Mouse (Mus musculus): ENCODE data around the gene Hoxb9.

Gene Hoxb9

GRCm38 (mm10) chr11:96270996-96271540 is at the start of gene Hoxb9:
Hoxb9 (plus strand) TSS chr11:96271457.
- in situ Hi-C loops (cut with MboI), result no loop called here

GRCm38 (mm10) chr11:96223813-96224212 is 47.4 kb upstream of the Hoxb9 start:
- in situ Hi-C loops (cut with MboI), result no loop called here

- in situ Hi-C loops (cut with MboI), result no loop called here
These were observed 43.6 kb upstream of the Hoxb9 start for GRCm38 (mm10) chr11:96227676-96228075.

DNA sequence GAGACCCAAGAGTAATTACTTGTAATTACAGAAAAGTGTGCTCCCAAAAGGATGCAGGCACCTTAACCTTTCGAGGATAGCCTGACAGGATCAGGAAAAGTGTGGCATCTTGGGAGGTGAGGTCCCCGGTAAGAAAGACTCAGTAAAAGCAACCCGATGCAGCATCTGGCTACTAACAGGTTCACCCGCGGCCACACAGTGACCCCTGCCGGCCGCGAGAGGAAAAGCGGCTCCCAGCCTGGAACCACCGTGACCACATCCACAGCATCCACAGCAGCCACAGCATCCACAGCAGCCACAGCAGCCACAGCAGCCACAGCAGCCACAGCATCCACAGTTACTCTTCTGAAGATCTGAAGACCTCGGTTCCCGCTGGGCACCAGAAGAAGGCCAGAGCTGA is 36.4 kb upstream of the Hoxb9 start:
- in situ Hi-C loops (cut with MboI), result no loop called here

DNA sequence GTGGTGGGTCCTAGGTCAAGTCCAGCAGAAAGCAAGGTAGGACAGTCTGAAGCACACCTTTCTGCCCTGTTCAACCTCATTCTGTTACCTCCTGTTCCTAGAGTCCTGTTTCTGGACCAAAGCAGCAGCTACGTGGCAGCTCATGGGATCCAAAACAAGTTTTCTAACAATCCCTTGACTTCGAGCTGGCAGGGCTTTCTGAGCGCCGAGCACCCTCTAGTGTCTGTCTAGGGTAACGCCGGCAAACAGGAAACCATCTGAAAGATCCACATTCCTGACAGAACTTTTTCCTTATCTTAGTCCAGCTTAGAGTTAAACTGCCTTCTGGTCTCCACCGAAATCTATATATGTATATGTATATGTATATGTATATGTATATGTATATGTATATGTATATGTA is 31.0 kb upstream of the Hoxb9 start:
- in situ Hi-C loops (cut with MboI), result no loop called here

- in situ Hi-C loops (cut with MboI), result no loop called here
These were observed 20.4 kb upstream of the Hoxb9 start for GRCm38 (mm10) chr11:96250901-96251300.

DNA sequence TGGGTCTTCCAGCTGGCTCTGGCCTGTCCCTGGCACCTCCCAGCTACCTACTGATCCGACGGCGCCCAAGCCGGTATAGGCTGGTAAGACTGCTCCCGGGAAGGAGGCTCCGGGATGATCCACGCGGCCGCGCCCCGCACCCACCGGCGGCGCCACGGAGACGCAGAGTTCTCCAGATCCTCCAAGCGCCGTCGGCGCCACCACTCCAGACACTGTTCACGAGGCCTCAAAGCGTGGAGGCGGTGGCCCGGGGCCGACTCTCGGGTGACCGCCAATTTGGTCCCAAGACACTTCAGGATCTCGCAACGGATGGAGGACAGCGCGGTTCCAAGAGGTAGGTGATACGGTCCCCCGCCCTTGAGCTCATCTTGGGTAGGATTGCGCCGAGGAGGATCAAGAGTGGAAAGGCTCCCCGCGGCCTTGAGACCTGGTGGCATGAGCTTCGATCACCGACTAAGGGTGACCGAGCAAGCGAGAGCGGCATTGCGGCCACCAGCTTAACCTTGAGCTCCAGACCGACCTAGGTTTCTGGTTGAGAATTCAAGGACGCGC is 19.7 kb upstream of the Hoxb9 start:
- in situ Hi-C loops (cut with MboI), result no loop called here

GRCm38 (mm10) chr11:96252541-96253120 is 18.6 kb upstream of the Hoxb9 start:
- in situ Hi-C loops (cut with MboI), result no loop called here

DNA sequence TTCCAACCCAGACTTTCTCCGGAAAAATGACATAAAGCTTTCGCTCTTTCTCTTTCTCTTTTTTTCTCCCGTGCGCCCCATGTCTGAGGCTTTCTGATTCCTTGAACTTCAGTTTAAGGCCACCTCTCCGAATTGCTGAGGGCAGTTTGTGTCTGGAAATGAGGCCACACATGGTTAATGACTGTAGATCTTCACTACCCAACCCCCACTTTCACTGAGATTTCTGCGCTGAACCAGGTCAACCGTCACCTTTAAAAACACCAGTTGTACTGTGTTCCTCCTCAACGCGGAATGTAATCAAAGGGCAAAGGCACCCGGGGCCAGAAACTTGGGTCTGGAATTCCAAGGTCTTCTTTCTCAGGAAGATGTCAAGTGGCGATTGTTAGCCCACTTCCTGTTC is 17.0 kb upstream of the Hoxb9 start:
- in situ Hi-C loops (cut with MboI), result no loop called here

DNA sequence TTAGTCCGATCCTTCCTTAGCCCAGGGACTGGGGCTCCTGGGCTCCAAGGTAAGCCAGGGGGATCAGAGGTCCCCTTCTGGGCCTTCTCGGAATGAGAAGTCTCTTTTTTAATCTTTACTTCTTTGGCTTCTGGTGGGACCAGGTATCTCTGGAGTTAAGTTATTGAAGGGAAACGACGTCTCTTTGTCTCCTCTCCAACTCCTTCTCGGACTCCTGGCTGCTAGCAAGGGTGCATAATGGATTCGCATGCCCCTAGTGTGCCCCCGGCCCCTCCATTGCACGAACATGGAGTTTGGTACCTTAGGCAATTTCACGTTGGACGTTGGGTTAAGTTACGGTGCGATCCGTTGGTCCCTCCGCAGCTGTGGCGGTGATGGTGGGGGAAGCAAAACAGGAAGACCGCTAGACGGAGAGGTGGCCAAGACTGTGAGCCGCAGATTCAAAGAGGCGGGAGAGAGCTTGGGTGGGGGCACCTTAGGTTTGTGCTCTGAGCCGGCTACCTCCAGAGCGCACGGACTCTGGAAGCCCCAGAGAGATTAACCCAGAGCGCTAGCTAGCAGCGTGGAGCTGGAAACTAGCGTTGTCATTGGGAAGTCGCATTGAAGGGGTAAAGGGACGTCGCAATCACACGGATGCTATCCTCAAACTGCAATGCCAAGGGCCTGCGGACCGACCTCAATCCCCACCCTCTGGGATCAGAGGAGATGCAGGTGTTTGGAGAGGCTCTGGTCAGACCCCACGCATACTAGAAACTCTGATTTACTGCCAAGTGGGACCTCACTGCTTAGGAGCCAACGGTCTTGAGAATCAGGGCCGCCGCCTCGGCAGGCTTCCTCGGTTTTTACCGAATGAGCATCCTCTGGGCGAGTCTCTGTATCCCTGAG is 15.9 kb upstream of the Hoxb9 start:
- in situ Hi-C loops (cut with MboI), result no loop called here

DNA sequence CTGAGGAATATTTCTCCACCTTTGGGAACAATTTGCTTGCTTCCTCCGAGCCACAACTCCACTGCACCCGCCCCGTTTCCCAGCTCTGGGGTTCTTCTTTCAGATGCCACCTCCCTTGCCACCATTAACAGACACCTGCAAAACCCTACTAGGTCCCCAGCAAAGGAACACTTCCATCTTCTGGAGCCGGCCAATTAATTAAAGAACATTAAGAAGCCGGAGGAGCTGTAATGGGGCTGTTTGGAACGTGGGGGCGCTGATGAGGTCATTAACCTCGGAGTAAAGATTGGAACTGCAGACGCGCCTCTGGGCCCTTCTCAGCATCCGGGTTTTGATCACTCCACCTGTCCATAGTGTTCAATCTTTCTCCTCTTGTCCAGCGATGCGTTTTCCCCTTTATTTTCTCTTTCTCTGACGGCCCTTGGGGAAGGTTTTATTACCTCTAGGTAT is 15.2 kb upstream of the Hoxb9 start:
- in situ Hi-C loops (cut with MboI), result no loop called here

DNA sequence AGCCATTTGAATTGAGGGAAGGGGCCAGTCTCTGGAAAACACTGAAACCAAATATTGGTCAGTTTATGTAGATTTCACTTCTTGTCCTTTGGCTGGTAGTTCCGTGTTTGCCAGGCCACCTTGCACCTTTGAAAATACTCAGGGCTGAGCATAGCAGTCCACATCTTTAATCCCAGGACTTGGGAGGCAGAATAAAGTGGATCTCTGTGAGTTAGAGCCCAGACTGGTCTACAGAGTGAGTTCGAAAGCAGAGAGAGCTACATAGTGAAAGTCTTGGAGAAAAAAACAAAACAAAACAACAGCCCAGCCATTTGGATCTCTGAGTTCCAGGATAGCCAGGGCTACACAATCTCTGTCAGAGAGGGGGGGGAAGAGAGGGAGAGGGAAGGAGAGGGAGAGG is 14.1 kb upstream of the Hoxb9 start:
- in situ Hi-C loops (cut with MboI), result no loop called here

DNA sequence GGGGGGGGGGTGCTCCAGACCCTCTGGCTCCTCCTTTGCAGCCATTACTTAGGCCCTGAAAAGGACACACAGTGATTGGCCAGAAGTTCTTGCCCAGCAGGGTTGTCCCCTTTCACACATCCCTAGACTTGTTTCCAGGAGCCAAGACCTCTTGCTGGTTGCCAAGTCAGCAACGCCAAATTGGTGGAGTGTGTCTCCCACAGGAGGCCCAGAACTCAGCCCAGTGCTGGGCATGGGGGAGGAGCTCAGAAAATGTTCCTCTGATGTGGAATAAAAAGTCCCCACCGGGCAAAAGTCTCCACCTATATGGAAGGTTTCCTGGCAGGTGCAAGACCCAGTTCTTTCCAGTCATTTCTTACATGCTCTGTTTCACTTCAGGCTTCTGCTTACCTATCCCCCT is 12.2 kb upstream of the Hoxb9 start:
- in situ Hi-C loops (cut with MboI), result no loop called here

GRCm38 (mm10) chr11:96259511-96259910 is 11.7 kb upstream of the Hoxb9 start:
- in situ Hi-C loops (cut with MboI), result no loop called here

DNA sequence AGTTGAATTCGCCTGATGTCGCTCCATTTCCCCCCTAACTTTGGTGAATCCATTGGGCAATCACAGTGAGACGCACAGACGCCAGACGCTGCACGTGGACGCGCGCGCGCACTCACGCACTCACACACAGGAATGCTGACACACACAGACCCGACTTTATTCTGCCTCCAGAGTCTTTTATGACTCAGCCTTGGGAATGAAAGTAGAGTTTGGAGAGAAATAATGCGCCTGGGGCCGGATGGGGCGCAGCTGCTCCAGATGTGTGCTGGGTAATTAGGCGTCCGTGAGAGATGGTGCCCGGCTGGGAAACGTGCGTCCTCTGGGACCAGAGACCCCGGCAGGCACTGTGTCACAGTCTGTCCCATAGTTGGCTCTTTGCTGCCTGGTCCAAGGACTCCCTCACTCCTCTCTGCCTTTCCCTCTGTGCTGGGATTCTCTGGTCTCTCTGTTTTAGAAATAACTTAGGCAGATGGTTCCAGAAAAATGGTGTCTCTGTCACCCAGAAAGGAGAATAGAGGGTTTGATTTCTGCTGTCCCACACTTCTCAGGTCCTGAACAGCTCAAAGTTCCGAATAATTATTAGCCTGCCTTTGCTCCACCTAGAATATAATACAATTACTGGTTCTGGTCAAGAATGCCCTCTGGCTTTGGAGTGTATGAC is 10.8 kb upstream of the Hoxb9 start:
- in situ Hi-C loops (cut with MboI), result no loop called here

DNA sequence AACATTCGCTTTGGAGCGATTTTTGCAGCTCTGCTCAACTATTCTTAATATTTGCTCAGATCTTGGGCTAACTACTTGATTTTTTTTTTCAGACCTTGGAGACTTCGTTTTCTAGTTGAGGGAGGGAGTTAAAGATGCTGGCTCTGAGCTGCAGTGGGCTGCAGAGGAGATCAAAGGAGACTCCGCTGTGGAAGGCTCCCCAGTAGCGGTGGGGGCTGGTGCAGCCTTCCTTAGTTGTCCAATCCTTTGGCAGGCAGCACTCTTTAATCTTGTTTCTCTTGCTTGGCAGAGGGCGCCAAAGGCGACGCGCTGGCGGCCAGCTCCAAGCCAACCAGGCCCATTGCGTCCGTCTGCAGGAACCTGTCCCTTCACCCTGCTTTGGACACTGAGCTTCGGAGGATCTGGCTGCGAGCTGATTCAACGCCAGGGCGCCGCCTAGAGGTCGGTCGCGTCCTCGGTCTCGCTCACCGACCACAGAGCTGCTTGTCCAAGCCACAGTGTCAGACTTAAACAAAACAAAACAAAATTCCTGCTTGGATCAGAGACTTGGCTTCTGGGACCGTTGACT is 9.8 kb upstream of the Hoxb9 start:
- in situ Hi-C loops (cut with MboI), result no loop called here

DNA sequence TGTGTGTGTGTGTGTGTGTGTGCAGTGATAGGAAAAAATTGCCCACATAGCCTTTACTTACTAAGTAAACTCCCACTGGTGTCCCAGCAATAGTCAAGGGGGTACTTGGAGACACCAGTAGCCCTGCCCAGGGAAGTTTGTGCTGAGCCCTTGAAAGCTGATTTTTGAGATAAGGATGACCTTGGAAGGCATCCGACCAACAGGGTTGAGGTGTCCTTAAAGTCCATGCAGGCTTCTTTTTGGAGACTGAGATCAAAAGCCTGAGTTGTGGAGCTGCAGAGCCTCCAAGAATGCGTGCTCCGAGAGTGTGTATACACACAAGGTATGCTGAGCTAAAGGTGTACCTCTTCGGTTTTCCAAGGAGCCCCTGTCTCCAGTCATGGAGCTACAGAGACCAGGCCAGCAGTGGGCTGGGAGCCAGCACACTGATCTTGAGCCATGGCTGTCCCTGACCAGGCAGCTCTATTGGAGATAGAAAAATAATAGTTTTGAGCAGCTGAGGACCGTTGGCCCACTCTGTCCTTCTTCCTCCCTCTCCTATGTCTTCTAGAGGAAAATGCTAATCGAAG is 8.9 kb upstream of the Hoxb9 start:
- in situ Hi-C loops (cut with MboI), result no loop called here

- in situ Hi-C loops (cut with MboI), result no loop called here
These were observed 7.4 kb upstream of the Hoxb9 start for GRCm38 (mm10) chr11:96263636-96264389.

DNA sequence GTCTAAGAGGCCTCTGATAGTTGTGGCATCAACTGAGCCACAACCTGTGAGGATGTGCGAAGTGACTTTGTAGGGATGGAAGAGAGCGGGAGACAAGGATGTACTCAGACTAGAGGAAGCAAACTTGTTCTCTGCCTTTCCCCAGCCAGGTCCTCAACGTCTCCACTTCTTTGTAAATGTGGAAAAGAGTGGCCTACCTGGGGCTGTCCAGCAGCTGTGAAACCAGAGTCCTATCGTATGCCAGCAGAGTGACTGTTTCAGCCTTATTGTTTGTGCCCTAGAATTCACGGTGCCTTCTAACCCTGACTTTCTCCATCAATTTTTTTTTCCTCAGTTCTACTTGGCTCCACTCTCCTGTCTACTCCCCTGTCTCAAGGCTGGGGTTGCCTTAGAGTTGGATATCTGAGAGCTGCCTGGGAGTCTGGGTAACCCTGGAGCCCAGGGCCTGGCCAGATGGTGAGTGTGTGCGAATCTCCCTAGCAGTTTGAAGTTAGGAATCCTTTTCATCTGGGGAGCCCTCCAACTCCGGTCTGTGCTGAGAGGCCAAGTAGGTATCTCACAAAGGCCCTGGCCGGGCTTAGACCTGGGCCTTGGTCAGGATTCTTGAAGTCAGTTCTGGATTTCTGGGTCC is 6.8 kb upstream of the Hoxb9 start:
- in situ Hi-C loops (cut with MboI), result no loop called here

DNA sequence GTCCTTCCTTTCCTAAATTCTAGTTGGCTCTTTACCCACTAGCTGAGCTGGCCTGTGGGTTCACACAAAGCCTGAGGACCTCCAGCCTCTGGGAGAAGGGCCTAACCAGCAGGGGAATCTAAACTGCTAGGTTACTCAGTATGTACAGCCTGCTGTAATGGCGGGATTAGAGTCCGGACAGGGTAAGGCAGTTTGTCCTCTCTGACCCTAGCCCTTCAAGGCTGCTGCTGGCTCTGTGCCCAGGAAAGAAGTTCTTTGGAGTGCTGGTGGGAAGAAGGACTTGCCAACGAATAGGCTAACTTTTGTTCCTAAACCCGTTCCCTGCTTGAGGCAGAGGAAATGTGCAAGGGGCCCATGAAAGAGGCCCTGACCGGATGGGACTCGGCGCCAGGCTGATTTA is 5.3 kb upstream of the Hoxb9 start:
- in situ Hi-C loops (cut with MboI), result no loop called here
